Mouse (Mus musculus) neural tube, embryonic 10.5 days (tissue): ENCODE measurements at regions not wholly inside any gene's neighbourhood (a gene's known extent, or its start where the extent isn't known, plus 50 kb on each side); places are given as distances from the start of the nearest gene placed in this dataset.
A peak's percentile ranks its signal among the peaks of the same experiment; 100 is the strongest.

Experiments used
- DNase-seq: peaks from one replicate; pipeline ENCODE4 v3.0.0-alpha.2; 2017; ENCODE audit warnings: low spot score; ENCODE audit errors: extremely low spot score

DNA sequence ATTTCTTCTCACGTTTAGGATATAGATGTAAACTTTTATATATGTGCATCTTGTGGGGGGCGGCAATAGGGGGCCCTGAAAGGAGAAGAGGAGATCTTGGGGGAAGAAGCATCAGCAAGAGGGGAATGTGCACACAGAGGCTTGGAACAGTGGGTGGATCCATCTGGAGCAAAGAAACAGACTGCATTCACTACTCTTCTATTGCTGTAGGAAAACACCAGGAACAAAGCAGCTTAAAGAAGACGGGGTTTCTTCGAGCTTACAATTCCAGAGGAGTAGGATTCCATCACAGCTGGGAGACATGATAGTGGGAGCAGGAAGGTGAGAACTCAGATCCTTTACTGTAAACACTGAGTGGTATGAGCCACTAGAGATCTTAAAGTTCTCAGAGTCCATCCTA is 444.9 kb upstream of the BB014433 start:
- no peak for DNase-seq

DNA sequence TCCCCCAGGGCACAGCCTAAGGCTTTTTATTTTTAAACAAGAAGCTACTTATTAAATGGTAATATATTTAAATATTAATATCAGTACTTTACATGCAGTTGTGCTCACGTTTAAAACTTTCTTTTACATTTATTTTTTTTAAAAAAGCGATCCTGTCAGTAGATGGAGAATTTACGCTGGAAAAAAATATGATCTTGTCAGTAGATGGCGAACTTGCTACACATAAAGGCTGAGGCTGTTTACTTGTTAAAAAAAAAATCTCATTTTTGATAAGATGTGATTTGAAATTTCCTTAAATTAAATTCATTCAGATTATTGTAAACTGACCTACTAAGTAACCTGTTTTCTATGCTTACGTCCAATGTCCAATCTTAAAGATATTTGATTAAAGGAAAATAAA is 441.7 kb upstream of the BB014433 start:
- DNase-seq = no peak

DNA sequence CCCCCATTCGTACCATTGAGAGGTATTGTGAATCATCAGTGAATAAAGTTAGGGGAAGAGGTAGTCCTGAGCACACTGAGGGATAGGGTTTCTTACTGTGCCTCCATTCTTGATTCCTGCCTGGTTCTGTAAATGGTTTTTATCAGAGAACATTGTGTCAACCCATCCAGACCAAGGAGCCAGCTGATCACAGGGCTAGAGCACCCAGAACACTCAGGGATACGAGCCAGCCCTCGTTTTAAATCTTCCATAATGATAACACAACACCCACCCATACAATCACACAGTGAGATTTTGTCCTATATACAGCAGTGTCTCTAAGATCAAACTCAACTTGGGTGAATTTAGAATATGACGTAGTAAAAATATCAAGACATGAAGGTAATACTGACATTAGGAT is 424.7 kb upstream of the BB014433 start:
- DNase-seq = no peak

DNA sequence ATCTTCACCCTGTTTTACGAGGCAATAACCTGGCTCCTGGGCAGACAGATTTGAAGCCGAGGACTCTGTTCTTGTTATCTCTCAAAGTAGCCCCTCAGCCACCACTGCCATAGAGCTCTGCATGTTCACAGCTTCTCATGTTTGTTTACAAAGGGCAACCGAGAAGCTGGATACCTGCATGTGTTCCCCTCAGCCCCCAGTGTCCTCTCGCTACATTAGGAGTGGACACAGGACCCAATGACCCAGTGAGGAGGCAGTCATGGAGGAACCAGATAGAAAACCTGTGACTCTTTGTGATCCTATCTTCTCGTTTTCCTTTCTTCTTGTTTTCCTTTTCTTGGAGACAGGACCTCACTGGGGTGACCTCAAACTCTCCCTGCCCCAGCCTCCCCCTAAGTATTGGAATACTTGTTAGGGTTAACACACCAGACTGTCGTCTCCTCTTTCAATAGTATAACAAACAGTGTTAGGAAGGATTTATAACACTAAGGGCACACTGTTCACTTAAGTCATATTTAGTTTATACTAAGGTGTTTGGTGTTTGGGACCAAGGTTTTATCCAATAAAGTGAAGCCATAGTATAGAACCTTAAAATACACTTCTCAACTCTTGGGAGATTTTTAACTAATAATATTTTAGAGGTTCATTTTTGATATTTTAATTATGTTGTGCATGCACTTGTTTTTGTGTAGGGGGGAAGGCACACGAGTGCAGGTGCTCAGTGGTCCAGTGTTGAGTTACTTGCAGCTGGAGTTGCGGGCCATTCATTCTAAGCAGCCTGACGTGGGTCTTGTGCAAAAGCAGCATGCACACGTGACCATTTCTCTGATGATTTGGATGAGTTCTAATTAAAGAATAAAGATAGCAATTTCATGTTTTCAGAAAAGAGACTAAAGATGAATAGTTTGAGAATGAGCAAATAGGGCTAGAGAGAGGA is 422.9 kb upstream of the BB014433 start:
- DNase-seq = no peak

DNA sequence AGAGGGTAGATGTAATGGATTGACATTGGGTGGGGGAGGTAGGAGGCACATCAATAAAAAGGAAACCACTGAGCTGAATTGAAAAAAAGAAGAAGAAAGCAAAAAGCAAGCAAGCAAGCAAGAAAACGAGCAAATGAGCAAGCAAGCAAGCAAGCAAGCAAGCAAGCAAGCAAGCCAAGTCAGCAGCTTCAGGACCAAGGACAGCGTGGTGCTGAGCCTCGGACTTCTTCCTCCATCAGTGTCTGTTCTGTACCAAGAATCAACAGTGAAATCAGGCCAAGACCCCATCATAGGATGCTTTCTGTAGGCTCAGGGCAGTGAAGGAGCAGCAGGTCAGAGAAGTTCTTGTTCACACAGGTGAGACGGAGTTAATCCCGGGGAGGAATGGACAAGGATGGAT is 392.7 kb upstream of the BB014433 start:
- peak; percentile 54 for DNase-seq

DNA sequence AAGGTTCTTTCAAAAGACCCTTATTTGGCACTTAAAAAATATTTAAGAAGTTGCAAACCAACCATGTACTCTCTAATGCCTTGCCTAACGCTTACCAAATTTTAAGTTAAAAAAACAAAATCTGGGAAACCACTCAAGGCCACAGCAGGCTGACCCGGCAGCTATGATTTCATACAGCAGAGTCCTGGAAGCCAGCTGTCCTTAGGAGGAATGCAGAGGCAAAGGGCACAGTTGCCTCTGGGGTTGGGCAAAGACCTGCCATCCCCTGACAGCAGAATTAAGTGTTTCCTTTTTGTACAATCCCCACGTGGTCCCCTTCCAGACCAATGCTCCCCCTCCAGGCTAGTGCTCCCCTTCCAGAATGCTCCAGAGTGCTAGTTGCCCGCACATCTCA is 348.8 kb upstream of the BB014433 start:
- no peak for DNase-seq

DNA sequence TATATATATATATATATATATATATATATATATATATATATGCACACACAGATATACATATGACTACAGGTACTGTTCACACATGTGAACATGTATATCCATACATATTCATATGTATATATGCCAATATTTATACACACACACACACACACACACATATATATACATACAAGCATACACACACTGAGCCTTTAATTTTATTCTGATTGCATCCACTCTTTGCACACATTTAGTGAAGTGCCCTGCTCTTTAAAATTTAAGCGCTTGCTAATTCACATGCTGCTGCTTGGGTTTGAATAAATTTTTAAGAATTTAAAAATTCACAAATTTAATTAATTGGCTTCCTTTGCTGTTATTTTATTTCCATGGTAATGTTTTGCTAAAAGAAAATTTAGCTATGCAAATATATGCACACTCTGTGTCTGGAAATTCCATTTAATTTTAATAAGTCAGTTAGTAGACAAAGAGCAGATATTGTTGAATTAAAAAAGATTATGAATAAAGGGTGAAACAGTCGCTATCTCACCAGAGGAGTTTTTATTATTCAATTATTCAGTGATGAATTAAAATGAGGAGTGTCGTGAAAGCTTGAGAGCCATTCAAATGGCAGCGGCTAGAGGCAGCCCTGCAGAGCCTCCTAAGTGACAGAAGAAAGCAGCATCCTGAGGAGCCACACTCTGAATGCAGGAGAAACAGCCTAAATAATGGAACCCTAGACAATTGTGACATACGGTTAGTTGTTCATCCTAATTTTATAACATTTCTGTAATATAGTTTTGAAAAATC is 348.3 kb upstream of the BB014433 start:
- DNase-seq = no peak

DNA sequence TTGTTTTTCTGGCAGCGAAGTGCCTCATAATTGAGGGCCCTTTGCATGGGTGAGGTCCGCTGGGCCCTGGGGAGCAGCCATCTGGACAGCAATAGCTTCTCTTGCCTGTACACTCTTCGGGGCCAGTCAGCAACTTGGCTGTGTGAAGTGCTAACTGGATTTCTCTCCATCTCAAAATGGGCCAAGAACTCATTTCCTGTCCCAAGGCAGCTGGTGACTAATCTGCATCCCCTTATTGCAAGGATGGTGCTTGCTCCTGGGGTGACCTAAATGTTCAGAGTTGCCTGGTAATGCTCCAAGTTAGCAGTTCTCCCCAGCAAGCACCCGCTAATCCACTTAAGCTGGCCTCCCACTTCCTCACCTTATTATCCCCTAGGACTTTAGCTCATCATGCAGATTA is 346.2 kb upstream of the BB014433 start:
- no peak for DNase-seq

DNA sequence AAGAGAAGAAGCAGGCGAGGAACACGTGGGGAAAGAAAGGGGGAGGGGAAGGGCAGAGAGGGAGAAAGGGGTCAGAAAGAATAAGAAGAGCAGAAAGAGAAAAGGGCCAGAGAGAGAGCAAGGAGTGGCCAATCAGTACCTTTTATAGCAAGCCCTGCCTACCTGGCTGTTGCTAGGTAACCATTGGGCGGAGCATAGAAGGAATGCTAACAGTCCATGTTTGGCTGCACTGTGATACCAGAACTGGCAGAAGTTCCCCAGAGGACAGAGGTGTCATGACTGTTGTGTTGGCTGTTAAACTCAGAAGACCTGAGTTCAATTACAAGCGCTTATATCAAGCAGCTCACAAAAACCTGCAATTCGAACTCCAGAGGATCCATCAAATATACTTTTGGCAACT is 342.9 kb upstream of the BB014433 start:
- DNase-seq = no peak

DNA sequence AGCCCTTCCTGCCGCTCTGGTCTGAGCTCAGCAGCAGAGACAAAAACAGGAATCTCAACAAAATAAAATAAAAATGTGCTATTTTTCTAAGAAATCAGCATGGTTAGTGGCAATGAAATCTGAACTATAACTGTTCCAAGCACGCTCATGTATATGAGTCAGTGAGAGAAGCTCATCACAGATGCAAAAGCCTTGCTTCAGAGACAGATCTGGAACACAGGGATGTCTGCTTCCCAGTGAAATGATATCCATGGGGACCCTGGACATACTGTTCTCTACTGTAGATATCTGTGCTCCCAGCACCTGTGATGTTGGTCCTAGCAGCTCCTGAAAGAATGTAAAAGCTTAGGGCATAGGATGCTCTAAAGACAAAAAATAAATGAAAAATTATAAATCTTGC is 321.2 kb upstream of the BB014433 start:
- DNase-seq = no peak

DNA sequence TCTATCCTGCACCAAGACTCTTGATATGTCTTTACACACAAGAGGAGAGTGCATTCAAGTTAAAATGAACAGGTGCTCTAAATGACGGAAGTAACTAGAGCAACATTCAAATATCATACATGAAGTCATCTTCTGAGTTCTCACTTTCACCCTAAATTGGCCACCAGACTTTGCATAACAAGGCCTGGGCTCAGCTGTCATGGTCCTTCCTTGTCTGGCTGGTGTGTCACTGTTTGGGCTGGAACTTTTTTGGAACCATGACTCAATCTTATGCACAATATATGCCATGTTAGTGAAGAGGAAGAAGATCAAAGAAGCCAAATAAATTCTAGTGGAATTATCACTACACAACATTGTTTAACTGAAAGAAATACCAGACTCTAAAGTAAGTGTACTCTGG is 318.7 kb upstream of the BB014433 start:
- DNase-seq = no peak

DNA sequence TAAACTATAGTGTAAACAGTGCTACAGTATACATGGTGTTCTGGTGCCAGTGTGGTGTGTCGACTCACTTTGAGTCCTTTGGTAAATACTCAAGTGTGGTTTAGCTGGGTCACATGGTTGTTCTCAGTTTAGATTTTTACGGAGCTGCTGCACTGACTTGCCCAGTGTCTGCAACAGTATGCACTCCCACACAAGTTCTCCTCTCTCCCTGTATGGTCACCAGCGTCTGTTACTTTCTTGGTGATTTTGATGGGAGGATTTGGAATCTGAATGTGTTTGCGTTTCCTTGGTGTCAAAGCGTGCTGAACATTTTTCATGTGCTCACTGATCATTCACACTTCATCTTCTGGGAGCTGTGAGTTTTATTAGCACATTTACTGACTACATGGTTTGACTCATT is 298.3 kb upstream of the BB014433 start:
- DNase-seq = no peak

DNA sequence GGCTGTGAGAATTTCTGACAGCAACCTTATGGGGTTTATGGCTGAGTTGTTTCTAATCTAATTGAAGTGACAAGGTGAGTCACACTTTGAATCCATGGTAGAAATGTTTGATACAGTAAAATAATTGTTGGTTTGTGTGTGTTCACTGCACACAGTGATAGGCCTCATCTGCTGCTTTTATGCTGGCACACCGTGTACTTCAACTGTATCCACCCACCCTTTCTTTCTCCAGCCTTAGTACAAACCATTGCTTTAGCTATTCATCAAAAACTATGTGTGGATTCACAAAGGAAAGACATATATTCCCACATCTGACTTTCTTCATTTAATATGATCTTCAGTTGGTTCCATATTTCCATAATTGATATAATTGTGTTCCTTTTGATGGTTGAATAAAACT is 297.7 kb upstream of the BB014433 start:
- DNase-seq = no peak

DNA sequence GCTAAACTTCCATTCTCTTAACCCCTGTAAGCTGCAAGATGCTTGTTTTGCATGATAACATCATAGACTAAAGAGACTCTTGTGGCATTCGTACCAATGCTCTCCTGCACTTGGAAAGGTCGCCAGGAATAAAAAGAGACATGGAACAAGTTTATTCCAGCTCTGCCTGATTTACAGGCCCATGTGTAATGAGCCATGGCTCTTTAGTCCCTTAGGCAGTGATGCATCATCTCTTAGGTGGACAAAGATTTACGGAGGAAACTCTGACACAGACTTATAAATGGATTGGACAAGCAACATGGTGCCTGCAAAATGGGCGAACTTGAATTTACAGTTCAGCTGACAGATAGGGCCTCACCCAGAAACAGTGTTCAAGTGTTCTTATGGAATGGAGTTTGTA is 288.7 kb upstream of the BB014433 start:
- no peak for DNase-seq

DNA sequence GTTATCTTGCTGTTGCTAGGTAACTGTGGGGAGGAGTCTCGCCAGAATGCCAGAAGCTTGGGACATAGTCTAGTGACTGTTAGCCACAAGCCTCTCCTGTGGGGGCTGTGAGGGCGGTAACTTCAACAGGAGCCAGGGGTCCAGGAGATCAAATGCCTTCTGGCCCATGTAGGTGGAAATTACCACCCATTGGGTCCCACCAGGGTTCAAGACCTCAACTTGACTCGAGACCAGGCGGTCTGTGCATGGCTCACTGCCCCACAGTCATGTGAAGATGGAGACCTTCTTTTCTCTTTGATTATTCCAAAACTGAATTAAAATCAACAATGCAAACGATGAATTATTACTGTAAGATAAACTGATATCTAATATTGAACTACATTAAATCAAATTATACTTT is 281.4 kb upstream of the BB014433 start:
- DNase-seq = no peak

DNA sequence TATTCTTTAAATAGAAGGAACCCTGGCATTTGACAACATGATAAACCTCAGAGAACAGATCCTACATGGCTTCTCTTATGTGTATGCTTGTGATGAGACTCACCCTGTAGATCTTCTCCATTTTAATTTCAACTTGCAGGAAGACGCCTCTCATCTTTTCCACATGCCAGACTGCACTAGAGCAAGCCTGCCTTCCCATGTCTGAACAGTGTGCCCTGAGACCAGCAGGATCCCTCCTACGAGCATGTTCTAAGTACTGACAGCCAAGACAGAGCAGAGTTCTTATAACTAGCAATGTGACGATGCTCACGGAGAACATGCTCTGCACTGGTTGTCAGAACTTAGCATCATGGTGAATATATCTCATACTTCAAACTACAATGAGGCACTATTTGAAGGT is 277.5 kb upstream of the BB014433 start:
- DNase-seq = no peak

DNA sequence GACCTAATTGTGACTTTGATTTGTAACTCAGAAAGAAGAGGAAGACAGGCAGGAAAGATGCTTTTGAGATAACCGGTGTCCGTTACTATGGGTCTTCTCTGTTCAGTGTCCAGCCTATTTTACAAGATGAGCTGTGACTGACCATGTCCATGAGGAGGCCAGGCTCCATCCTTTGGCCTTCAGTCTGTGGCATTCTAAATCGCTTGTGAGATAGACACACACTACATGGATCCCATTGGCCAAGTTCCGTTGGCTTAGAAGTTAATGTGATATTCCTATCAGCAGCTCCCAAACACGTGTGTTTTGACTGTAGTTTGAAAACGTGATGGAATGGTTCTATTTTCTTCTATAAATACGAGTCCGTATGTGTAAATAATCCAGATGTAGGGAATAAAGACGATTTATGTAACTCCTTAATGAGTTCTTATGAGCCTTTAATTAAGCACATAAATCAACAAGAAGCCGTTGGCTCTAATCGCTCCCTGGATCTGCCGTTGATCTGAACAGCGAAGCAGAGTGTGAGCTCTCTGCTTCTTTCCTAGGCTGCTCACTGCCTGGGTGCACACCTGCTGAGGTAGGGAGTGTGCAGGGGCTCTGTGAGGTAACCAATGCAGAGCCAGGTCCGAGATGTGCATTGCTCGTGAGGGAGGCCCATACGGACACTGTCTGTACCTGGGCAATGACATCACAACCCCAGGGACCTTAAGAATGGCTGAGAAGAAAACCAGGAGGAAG is 272.4 kb upstream of the BB014433 start:
- no peak for DNase-seq

DNA sequence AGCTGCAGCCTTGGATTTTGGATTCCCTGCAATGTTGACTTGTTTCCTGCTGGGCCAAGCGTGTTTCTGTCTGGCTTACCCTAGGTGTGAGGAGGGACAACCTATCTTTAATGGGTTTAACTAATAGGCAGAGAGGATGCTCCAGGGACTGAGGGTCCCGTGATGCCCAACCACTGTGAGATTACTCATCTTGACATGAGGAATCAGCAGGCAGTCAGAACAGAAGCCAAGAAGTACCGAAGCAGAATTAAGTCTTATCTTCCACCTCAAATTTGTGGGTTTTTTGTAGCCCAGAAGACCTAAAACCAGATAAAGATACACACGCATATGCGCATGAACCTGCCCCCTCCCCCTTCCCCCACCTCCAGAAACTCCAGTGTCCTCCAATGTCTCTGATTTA is 267.6 kb upstream of the BB014433 start:
- no peak for DNase-seq

DNA sequence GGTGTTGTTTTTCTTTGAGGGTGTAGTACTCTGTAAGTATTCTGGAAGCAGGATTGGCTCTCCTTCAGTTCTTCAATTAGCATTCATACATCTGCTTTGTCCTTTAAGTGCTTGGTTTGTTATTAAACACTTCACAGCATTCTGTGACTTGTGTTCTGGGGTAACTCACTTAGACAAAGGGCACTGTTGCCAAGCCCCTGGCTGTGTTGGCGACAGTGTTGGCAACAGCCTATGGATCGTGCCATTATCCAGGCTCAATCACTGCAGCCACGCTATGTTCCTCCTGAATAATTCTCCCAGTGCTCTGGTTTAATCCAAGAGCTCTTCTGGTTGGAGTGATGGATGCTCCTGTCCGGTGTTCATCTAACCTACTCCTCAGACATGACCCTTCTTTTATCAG is 265.6 kb upstream of the BB014433 start:
- no peak for DNase-seq

DNA sequence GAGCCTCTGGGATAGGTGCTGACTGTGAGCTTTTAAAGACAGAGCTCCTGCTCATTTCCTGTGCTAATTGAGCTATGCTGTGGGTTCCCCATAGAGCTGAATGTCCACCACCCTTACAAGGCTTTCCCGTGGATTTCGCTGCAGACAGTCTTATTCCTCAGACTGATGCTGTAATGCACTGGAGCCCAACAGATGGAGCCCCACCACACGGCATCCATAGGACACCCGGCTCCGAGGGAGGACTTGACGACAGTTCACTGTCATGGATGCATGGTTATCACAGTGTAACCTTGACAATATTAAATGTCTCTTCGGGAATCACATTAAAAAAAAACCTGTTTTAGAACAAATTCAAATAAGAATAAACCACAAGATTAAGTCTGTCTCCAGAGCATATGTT is 265.2 kb upstream of the BB014433 start:
- DNase-seq = no peak

DNA sequence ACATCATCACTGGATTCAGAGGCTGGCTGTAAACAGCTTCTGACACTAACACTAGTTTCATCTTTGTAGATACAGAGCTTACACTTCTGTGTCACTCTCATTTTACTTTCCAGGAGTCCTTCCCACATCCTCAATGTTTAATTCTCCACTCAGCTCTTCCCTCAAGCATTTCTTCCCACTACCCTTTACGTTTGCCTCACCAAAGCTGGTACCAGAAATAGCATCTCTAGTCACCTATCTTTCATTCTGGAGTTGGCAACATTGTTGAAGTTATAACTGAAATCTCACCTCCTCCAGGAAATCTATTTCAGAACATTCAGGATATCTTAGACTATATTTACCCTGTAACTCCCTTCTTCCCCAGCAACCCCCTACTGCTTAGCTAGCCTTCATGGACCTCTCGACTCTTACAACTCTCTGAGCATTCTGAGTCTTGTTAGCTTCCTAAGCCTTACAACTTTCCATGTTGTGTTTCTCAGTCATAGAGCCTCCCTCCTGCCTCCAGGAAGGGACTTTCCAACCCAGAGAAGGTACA is 258.3 kb upstream of the BB014433 start:
- no peak for DNase-seq

DNA sequence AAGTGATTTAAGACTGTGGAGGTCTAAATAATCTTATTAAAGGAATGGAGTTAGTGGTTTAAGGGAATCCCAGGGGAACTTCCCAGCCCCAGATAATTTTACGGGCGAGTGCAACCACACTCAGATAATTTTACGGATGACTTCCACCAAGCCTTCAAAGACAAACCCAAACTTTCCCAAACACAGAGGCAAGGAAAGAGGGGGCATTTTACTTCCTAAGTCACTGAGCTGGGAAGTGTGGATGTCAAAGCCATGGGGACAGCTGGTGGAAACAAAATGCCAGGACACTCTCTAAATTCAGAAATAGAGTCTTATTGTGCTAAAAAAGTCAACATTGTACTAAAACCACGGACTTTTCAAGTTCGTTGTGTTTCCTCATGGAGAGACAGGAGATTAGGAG is 227.9 kb upstream of the BB014433 start:
- DNase-seq = no peak
